Mouse (Mus musculus) ES-Bruce4 (cell line): Measurements from ENCODE around the gene Hyal2.

Experiments
- CTCF ChIP-seq: IDR thresholded peaks from one replicate; pipeline ENCODE4 v1.8.1; 2011; ENCODE audit warnings: low read depth, low read length
- EP300 ChIP-seq: IDR thresholded peaks from 2 replicates; pipeline ENCODE4 v1.6.1; 2011; ENCODE audit warnings: low read depth, low read length; ENCODE audit not compliant: insufficient read depth

GRCm38 (mm10) chr9:107600745-107601144 is 33.0 kb downstream of the Hyal2 start:
- TF ChIP-seq EP300 (no peak), CTCF (peak; percentile 49)
